Mouse (Mus musculus) hindbrain, postnatal 0 days (tissue): ENCODE results near the gene Bpifa2. TPM values are rescaled to one million over a fixed set of nuclear protein-coding genes. Genes with fewer than 3 reads are reported as not detected.
"Not testable (repeated sequence)": the region's sequence is repeated elsewhere in the genome, so short reads cannot be mapped to it uniquely, and the experiment has no call there.

ENCODE experiments used
- ATAC-seq: fragments of 200-750 bp; cut with Nextera tagmentation; 2 replicates; pipeline ENCODE4 v1.8.0; 2017; ENCODE audit warnings: mild to moderate bottlenecking, moderate TSS enrichment, moderate library complexity
- DNase-seq: peaks from one replicate; pipeline ENCODE4 v3.0.0-alpha.2; 2015; ENCODE audit warnings: low spot score
- H3K27ac ChIP-seq: fragments of 300-500 bp; sonication (generic); 2 replicates; pipeline ENCODE4 v1.5.1; 2014; ENCODE audit warnings: mild to moderate bottlenecking
- H3K27me3 ChIP-seq: fragments of 300-500 bp; sonication (generic); 2 replicates; pipeline ENCODE4 v1.6.1; 2014; ENCODE audit warnings: low read length, mixed read lengths; ENCODE audit not compliant: insufficient read depth
- H3K36me3 ChIP-seq: fragments of 300-500 bp; sonication (generic); 2 replicates; pipeline ENCODE4 v1.6.1; 2014; ENCODE audit warnings: low read length, mixed read lengths; ENCODE audit not compliant: insufficient read depth
- H3K4me1 ChIP-seq: fragments of 300-500 bp; sonication (generic); 2 replicates; pipeline ENCODE4 v1.6.1; 2014; ENCODE audit warnings: antibody characterized with exemption, low read length, mixed read lengths; ENCODE audit not compliant: insufficient read depth
- H3K4me2 ChIP-seq: fragments of 300-500 bp; sonication (generic); 2 replicates; pipeline ENCODE4 v1.6.1; 2014; ENCODE audit warnings: low read depth, mild to moderate bottlenecking, low read length, moderate library complexity, mixed read lengths
- H3K4me3 ChIP-seq: fragments of 300-500 bp; sonication (generic); 2 replicates; pipeline ENCODE4 v1.5.1; 2014; ENCODE audit warnings: low read length
- H3K9ac ChIP-seq: fragments of 300-500 bp; sonication (generic); replicated peaks from 2 replicates; pipeline ENCODE4 v1.6.1; 2014; ENCODE audit warnings: mild to moderate bottlenecking, low read length, moderate library complexity, mixed read lengths
- H3K9me3 ChIP-seq: fragments of 300-500 bp; sonication (generic); 2 replicates; pipeline ENCODE4 v1.6.1; 2016; ENCODE audit warnings: low read length, mixed read lengths
- CTCF ChIP-seq: IDR thresholded peaks from 2 replicates; pipeline ENCODE4 v1.5.1; 2016; ENCODE audit warnings: antibody characterized with exemption, control low read depth, low read depth
- WGBS: fragments of 180-500 bp; shearing (Covaris S2); extraction: QIAGEN DNeasy Blood & Tissue Kit; methylation state at CpG from one replicate; pipeline ENCODE4 v1.1.7; 2014; 5-methylcytosine and 5-hydroxymethylcytosine counted together
- polyA plus RNA-seq: library from polyadenylated mRNA; unstranded; fragments of >200 nt; fragmentation: Nextera tagmentation; extraction: Ambion mirVana; gene quantifications from 2 replicates; pipeline ENCODE4 v1.2.1, GENCODE M21; 2015
- total RNA-seq: library from RNA; depleted of rRNA; stranded (reverse); fragments of >200 nt; gene quantifications from 2 replicates; pipeline ENCODE4 v1.2.3, GENCODE M21; 2014

The Bpifa2 gene
- total and polyA plus RNA-seq, 2 experiments from 2014 or later: not detected

DNA sequence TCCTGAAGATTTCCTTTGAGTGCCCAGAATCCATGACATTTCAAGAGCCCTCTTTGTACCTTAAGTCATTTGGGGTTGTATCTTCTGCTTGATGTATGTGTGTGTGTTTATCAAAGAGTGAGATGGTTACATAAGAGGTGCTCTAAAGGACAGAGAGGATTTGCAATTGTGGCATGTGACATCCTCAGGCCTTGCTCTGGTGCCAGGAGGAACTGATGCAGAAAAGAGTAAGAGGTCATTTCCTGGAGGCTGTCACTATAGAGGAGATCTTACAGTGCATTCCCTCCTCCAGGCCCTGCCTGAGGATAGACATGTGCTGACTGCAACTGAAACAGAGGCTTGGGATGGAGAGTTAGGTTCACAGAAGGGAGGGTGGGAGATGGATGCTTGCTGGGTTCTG lies 7.0 kb upstream of the Bpifa2 start:
- Histone ChIP-seq H3K9me3 (no peaks in the 10 kb centered on the region), H3K4me3 (no peak overlapping the region), H3K27ac (no peak overlapping the region), H3K36me3 (no peaks in the 10 kb centered on the region), H3K4me1 (no peaks in the 10 kb centered on the region), H3K27me3 (no peaks in the 10 kb centered on the region), H3K4me2 (no peak overlapping the region), H3K9ac (no peak overlapping the region)
- ATAC-seq (no peak), DNase-seq (no peak)
- TF ChIP-seq CTCF: no peak

- Histone ChIP-seq H3K36me3 (no peaks in the 10 kb centered on the region), H3K9me3 (no peaks in the 10 kb centered on the region), H3K27me3 (no peaks in the 10 kb centered on the region), H3K9ac (no peak overlapping the region), H3K4me1 (no peaks in the 10 kb centered on the region), H3K4me2 (no peak overlapping the region), H3K4me3 (no peak overlapping the region), H3K27ac (no peak overlapping the region)
- DNase-seq: no peak
- no peak for ATAC-seq
- TF ChIP-seq CTCF: no peak
- WGBS: 28% methylated on average over 1 of the region's 1 CpGs
Measured at GRCm38 (mm10) chr2:154004456-154004855, 3.6 kb upstream of the Bpifa2 start.

- Histone ChIP-seq H3K9me3 (no peaks in the 10 kb centered on the region), H3K9ac (no peak overlapping the region), H3K4me1 (no peaks in the 10 kb centered on the region), H3K27me3 (no peaks in the 10 kb centered on the region), H3K36me3 (no peaks in the 10 kb centered on the region), H3K4me3 (no peak overlapping the region), H3K4me2 (no peak overlapping the region), H3K27ac (no peak overlapping the region)
- 93% methylated on average over 1 of the region's 1 CpGs for WGBS
- no peak for TF ChIP-seq CTCF
- DNase-seq (peak; percentile 24), ATAC-seq (no peak)
Measured at GRCm38 (mm10) chr2:154005094-154005493, 3.0 kb upstream of the Bpifa2 start.

DNA sequence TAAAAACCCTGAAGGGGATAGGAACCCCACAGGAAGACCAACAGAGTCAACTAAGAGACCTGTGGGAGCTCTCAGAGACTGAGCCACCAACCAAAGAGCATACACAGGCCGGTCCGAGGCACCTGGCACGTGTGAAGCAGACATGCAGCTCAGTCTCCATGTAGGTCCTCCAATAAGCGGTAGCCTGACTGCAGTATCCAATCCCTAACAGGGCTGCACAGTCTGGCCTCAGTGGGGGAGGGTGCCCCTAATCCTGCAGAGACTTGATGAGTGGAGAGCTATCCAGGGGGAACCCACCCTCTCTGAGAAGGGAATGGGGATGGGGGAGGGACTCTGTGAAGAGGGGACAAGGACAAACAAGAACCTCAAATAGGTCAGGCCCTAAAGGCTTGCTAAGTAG lies 2.3 kb upstream of the Bpifa2 start:
- DNase-seq: no peak
- Histone ChIP-seq H3K27ac (no peak overlapping the region), H3K9ac (no peak overlapping the region), H3K36me3 (no peaks in the 10 kb centered on the region), H3K4me2 (no peak overlapping the region), H3K4me3 (no peak overlapping the region), H3K9me3 (no peaks in the 10 kb centered on the region), H3K4me1 (no peaks in the 10 kb centered on the region), H3K27me3 (no peaks in the 10 kb centered on the region)
- TF ChIP-seq CTCF: no peak
- WGBS: 85% methylated on average over 4 of the region's 4 CpGs
- ATAC-seq: no peak

DNA sequence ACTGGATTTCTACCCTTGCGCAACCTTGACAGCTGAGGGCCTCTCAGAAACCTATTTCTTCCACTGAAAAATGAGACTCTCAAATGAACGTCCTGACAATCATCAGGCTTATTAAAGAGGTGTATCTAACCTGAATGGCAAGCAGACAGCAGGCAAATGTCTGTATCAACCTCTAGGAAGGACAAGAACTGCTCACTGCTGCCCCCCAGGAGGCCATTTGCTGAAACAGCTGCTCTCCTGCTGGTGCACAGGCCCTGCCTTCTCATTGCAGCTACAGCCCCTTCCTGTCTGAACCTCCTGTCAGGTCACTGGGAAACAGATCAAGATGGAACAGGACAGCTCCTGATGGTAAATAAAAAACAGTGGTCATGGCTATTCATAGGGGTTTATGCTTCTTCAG lies 1.7 kb upstream of the Bpifa2 start:
- TF ChIP-seq CTCF: peak; percentile 28; the same call in 1 of the 2 replicates
- Histone ChIP-seq H3K36me3 (no peaks in the 10 kb centered on the region), H3K9me3 (no peaks in the 10 kb centered on the region), H3K9ac (no peak overlapping the region), H3K4me1 (no peaks in the 10 kb centered on the region), H3K4me2 (no peak overlapping the region), H3K4me3 (no peak overlapping the region), H3K27me3 (no peaks in the 10 kb centered on the region), H3K27ac (no peak overlapping the region)
- ATAC-seq (no peak), DNase-seq (no peak)
- 83% methylated on average over 2 of the region's 2 CpGs for WGBS

DNA sequence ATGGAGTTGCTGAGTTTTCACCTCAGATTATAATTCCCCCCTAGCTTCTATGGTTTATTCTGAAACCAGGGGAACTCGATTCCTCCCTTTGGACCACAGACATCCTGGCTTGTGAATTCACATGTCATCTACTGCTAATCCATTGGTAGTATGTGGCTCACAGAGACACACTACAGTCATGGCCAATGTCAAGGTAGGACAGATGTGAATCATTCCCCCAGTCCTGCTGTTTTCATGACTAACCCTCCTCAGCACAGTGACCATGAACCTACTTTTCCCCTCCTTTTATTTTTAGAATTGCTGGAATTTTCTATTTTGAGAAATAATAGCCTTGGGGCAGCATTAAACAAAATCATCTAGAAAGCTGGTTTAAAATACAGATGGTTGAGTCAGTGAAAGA lies 684 bp upstream of the Bpifa2 start:
- 86% methylated on average over 1 of the region's 1 CpGs for WGBS
- no peaks in the 10 kb centered on the region for H3K27me3 ChIP-seq
- no peaks in the 10 kb centered on the region for H3K4me1 ChIP-seq
- no peak overlapping the region for H3K4me2 ChIP-seq
- DNase-seq (no peak), ATAC-seq (no peak)
- H3K27ac ChIP-seq: no peak overlapping the region
- no peak overlapping the region for H3K4me3 ChIP-seq
- H3K36me3 ChIP-seq: no peaks in the 10 kb centered on the region
- no peak for TF ChIP-seq CTCF
- H3K9me3 ChIP-seq: no peaks in the 10 kb centered on the region
- no peak overlapping the region for H3K9ac ChIP-seq

DNA sequence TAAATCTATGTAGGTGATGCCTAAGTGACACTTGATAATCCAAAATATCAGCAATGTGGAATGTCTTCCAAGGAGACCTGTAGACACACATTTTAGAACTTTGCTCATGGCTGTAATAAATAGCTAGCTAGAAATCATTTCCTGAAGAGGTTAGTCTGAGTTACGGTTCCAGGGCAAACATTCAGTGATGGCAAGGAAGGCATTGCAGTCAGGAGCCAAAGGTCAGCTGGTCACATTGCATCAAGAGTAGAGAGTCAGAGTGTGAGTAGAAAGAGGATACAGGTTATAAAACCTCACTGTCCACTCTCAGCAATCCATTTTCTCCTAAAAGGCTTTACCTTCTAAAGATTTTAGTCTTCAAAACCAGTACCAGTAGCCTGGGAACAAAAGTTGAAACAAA lies 9.9 kb downstream of the Bpifa2 start:
- TF ChIP-seq CTCF: no peak
- H3K36me3 ChIP-seq: no peaks in the 10 kb centered on the region
- no peak overlapping the region for H3K4me2 ChIP-seq
- H3K27ac ChIP-seq: no peak overlapping the region
- no peaks in the 10 kb centered on the region for H3K4me1 ChIP-seq
- H3K9ac ChIP-seq: no peak overlapping the region
- DNase-seq (no peak), ATAC-seq (no peak)
- no peak overlapping the region for H3K4me3 ChIP-seq
- WGBS: 88% methylated on average over 1 of the region's 1 CpGs
- no peaks in the 10 kb centered on the region for H3K9me3 ChIP-seq
- no peaks in the 10 kb centered on the region for H3K27me3 ChIP-seq

DNA sequence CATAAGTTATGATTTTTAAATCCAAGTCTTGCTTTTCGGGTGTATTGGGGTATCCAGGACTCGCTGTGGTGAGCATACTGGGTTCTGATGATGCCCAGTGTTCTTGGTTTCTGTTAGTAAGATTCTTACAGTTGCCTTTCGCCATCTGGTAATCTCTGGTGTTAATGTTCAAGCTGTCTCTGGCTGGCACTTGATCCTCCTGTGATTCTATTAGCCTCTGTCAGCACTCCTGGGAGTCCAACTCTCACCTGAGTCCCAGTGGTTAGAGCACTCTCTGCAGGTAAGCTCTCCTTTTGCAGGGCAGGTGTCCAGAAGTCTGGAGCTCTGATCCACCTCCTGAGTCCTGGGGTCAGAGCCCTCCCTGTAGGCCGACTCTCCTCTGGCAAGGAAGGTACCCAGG lies 16.6 kb downstream of the Bpifa2 start:
- H3K27me3 ChIP-seq, H3K36me3 ChIP-seq, H3K9me3 ChIP-seq, H3K9ac ChIP-seq, H3K27ac ChIP-seq, H3K4me2 ChIP-seq, ATAC-seq, DNase-seq, H3K4me3 ChIP-seq, H3K4me1 ChIP-seq: not testable (repeated sequence)
- WGBS: 89% methylated on average over 4 of the region's 4 CpGs
